Mouse (Mus musculus): Measurements from ENCODE around the gene Shisa8.

GRCm38 (mm10) chr15:82230098-82230611, 17.5 kb upstream of the Shisa8 start:
- TF ChIP-seq EP300 (IDR thresholded peaks at IDR 0.05; ENCODE audit: low read depth) (no peak), CTCF (IDR thresholded peaks at IDR 0.05; ENCODE audit: low read depth) (no peak)

Data from heart, postnatal 0 days (tissue).